Mouse (Mus musculus): ENCODE measurements at regions not wholly inside any gene's neighbourhood (a gene's known extent, or its start where the extent isn't known, plus 50 kb on each side); places are given as distances from the start of the nearest gene placed in this dataset.

DNA sequence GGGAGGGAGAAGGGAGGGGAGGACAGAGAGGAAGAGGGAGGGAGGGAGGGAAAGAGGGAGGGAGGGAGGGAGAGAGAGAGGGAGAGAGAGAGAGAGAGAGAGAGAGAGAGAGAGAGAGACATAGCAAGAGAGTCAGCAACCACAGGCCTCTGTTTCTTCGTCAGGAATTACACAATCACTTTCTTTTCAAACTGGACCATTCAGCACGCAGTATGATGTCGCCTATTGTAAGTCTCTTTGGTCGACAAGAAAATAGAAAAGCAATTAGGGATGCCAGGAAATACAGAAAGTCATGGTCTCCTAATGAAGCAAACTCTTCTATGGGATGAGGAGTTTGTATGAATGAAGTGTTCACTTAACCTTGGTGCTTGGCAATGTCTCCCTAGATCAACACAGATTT lies 73.1 kb downstream of the Tmem30b start:
- Histone ChIP-seq H3K27ac (replicated peaks) (no peak overlapping the region), H3K27me3 (peaks cover 5% of the 10 kb centered on the region; the same call in 1 of the 2 replicates), H3K4me1 (peaks cover 17% of the 10 kb centered on the region), H3K4me3 (replicated peaks) (no peak overlapping the region), H3K4me2 (replicated peaks) (no peak overlapping the region), H3K9ac (no peak overlapping the region), H3K36me3 (no peaks in the 10 kb centered on the region), H3K9me3 (replicated peaks) (no peaks in the 10 kb centered on the region)
- no peak for ATAC-seq (ENCODE audit: insufficient number of reproducible peaks, low FRiP score, low TSS enrichment, low read depth)
- WGBS: 62% methylated on average over 4 of the region's 4 CpGs

DNA sequence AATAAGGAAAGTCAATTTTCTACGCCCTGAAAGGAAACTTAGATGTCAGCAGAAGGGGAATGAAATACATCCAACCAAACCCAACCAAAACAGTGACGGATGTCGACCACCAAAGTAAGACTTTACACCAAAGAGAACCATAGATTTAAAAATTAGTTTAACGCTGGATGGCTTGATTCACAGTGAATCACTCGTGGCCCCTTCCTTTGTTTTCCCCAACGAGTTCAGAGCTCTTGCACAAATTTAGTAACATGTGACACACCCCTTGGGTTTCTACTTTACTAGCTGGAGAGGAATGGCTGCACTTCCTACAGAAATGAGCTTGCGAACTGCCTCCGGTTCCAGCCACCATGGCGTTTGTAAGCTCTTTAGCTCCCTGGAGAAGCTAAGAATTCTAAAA lies 74.2 kb downstream of the Tmem30b start:
- Histone ChIP-seq H3K36me3 (no peaks in the 10 kb centered on the region), H3K9me3 (replicated peaks) (no peaks in the 10 kb centered on the region), H3K4me3 (replicated peaks) (no peak overlapping the region), H3K9ac (no peak overlapping the region), H3K27me3 (no peaks in the 10 kb centered on the region; the same call in 1 of the 2 replicates), H3K4me2 (replicated peaks) (peak overlapping the region; percentile 28), H3K27ac (replicated peaks) (peak overlapping the region; percentile 53), H3K4me1 (peaks cover 19% of the 10 kb centered on the region)
- ATAC-seq (ENCODE audit: insufficient number of reproducible peaks, low FRiP score, low TSS enrichment, low read depth): no peak
- 47% methylated on average over 9 of the region's 9 CpGs for WGBS

DNA sequence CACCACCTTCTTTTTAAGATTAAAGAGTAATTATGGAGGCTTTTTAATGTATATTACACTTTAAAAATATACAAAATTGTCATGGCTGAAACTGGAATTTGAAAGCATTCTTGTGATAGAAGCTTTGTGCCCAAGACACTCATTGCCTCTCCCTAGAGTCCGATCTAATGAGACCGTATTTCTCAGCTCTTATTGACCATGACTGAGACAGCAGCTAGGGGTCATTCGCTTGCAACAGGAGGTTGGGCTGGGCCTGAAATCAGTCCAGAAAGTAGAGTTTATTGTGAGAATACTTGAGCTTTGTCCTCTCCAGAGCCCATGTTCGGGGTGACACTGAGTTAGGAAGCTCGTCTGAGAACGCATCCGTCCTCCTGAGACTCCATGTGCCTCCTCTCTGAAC lies 79.7 kb downstream of the Tmem30b start:
- Histone ChIP-seq H3K4me2 (replicated peaks) (no peak overlapping the region), H3K27me3 (no peaks in the 10 kb centered on the region), H3K9ac (no peak overlapping the region), H3K4me3 (replicated peaks) (no peak overlapping the region), H3K4me1 (peaks cover 16% of the 10 kb centered on the region), H3K27ac (replicated peaks) (0 out of 2 replicates have a peak overlapping the region, but pooled peaks have one; percentile 8), H3K9me3 (replicated peaks) (no peaks in the 10 kb centered on the region), H3K36me3 (no peaks in the 10 kb centered on the region)
- WGBS: 61% methylated on average over 7 of the region's 7 CpGs
- no peak for ATAC-seq (ENCODE audit: insufficient number of reproducible peaks, low FRiP score, low TSS enrichment, low read depth)

DNA sequence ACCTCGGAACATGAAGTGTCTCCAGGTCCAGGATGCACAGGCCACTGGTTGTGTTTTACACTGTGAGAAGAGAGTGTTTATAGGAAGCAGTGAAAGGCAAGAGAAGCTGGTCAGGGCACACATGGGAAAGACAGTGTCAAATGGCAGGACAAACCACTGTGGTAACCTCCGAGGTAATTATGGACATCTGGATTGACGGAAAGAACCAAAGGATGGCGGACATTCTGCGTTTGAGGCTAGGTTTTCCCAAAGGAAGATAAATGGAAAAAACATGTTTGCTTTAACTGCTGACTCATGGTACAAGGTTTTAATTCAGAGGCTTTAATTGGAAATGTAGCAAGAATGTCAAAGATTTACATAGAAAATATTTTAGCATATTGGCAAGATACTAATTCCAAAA lies 80.2 kb downstream of the Tmem30b start:
- H3K27me3 ChIP-seq: no peaks in the 10 kb centered on the region

DNA sequence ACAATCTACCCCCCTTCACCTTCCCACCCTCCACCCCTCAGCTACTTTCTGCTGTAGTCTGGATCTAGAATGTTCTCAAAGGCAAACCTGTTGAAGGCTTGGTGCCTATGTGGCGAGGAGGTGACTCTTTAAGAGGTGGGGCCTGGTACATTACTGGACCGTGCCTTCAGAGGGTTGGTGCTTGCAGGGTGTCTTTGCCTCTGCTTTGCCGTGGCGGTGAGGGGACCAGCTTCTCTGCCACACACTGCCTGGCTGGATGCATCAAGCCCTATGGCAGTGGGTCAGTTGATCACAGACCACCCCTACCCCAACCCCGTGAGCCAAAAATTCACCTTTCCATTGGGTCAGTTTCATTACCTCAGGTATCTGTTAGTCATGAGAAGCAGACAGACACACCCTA lies 81.9 kb downstream of the Tmem30b start:
- H3K4me2 ChIP-seq (replicated peaks): no peak overlapping the region
- H3K4me3 ChIP-seq (replicated peaks): no peak overlapping the region
- H3K27ac ChIP-seq (replicated peaks): no peak overlapping the region
- WGBS: 90% methylated on average over 5 of the region's 5 CpGs
- H3K9me3 ChIP-seq (replicated peaks): no peaks in the 10 kb centered on the region
- ATAC-seq (ENCODE audit: insufficient number of reproducible peaks, low FRiP score, low TSS enrichment, low read depth): no peak
- H3K36me3 ChIP-seq: no peaks in the 10 kb centered on the region
- peaks cover 25% of the 10 kb centered on the region for H3K4me1 ChIP-seq
- H3K27me3 ChIP-seq: no peaks in the 10 kb centered on the region
- H3K9ac ChIP-seq: no peak overlapping the region

More for the DNA sequence above, 80.2 kb downstream of the Tmem30b start:
- no peak for ATAC-seq (ENCODE audit: insufficient number of reproducible peaks, low FRiP score, low TSS enrichment, low read depth)
- peaks cover 16% of the 10 kb centered on the region for H3K4me1 ChIP-seq
- no peak overlapping the region for H3K4me3 ChIP-seq (replicated peaks)
- whole genome bisulfite sequencing: 43% methylated on average over 5 of the region's 5 CpGs
- no peak overlapping the region for H3K9ac ChIP-seq
- no peak overlapping the region for H3K4me2 ChIP-seq (replicated peaks)
- no peaks in the 10 kb centered on the region for H3K9me3 ChIP-seq (replicated peaks)
- H3K27ac ChIP-seq (replicated peaks): no peak overlapping the region
- no peaks in the 10 kb centered on the region for H3K36me3 ChIP-seq

DNA sequence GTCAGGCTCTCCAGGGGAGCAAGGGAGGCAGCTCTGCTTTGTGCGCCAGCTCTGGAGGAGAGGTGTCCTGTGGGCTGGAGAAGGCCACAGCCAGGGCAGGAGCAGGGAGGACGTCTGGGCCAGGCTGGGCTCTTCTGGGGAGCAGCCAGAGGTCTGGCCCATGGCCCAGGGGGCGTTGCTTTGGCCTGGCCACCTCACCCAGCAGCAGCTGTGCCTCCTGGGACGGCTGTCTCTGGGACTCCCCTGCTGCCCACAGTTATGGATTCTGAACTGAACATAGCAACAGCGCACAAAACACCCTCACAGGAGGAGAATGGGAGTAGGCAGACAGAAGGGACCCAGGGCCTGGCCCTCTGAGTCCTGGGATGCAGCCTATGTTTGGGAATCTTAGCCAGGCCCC lies 84.1 kb downstream of the Tmem30b start:
- Histone ChIP-seq H3K4me1 (peaks cover 22% of the 10 kb centered on the region), H3K9ac (no peak overlapping the region), H3K36me3 (no peaks in the 10 kb centered on the region), H3K27ac (replicated peaks) (peak overlapping the region; percentile 60; the same call in 1 of the 2 replicates), H3K4me3 (replicated peaks) (no peak overlapping the region), H3K27me3 (no peaks in the 10 kb centered on the region), H3K9me3 (replicated peaks) (no peaks in the 10 kb centered on the region), H3K4me2 (replicated peaks) (no peak overlapping the region)
- ATAC-seq (ENCODE audit: insufficient number of reproducible peaks, low FRiP score, low TSS enrichment, low read depth): peak; percentile 81
- 55% methylated on average over 5 of the region's 5 CpGs for WGBS

DNA sequence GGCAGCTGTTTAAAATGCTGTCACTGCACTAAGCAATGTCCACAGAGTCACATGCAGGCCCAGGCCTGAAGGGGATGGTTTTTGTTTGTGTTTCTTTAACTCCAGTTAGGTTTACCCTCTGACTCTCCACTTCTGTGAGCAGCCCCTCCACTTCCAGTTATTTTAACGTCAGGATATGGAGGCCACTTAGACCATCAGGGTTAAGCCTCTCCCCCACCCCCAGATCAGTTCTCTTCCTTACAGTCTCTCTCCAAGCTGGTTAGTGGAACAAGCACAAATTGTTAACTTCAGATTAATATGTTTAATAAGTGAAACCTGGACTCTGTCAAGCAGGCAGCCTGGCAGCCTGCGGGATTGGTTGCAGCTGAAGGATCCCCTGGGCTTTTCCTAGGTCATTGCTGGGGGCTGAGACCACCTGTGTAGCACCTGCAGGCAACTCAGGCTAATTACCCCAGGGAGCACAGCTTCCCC lies 85.9 kb downstream of the Tmem30b start:
- no peaks in the 10 kb centered on the region for H3K36me3 ChIP-seq
- no peak overlapping the region for H3K9ac ChIP-seq
- 11% methylated on average over 2 of the region's 2 CpGs for WGBS
- no peak overlapping the region for H3K4me3 ChIP-seq (replicated peaks)
- 0 out of 2 replicates have a peak overlapping the region, but pooled peaks have one; percentile 22 for H3K27ac ChIP-seq (replicated peaks)
- H3K4me2 ChIP-seq (replicated peaks): no peak overlapping the region
- ATAC-seq (ENCODE audit: insufficient number of reproducible peaks, low FRiP score, low TSS enrichment, low read depth): 0 out of 2 replicates have a peak, but pooled peaks have one; percentile 39
- no peaks in the 10 kb centered on the region for H3K9me3 ChIP-seq (replicated peaks)
- no peaks in the 10 kb centered on the region for H3K27me3 ChIP-seq
- peaks cover 15% of the 10 kb centered on the region for H3K4me1 ChIP-seq

DNA sequence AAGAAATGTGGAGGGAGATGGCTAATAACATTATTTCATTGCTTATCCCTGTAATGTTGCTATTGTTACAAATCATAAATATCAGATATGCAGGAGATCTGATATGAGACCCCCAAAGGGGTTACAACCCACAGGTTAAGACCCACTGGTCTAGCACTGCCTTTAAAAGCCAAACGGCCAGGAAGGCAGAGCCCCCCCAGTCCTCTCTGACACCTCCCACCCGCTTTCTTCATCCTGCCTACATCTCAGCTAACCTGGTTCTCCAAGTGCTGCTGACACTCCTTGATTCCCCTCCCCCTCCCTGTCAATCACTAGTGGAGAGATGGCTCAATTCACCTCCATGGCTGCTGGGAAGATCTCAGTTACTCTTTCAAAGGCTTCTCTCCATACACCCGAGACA lies 94.9 kb downstream of the Tmem30b start:
- H3K27me3 ChIP-seq: no peaks in the 10 kb centered on the region
- ATAC-seq (ENCODE audit: insufficient number of reproducible peaks, low FRiP score, low TSS enrichment, low read depth): no peak
- WGBS: 68% methylated on average over 3 of the region's 3 CpGs
- H3K27ac ChIP-seq (replicated peaks): no peak overlapping the region
- peaks cover 26% of the 10 kb centered on the region for H3K4me1 ChIP-seq
- H3K4me3 ChIP-seq (replicated peaks): no peak overlapping the region
- no peaks in the 10 kb centered on the region for H3K9me3 ChIP-seq (replicated peaks)
- H3K4me2 ChIP-seq (replicated peaks): no peak overlapping the region
- H3K9ac ChIP-seq: no peak overlapping the region
- no peaks in the 10 kb centered on the region for H3K36me3 ChIP-seq

DNA sequence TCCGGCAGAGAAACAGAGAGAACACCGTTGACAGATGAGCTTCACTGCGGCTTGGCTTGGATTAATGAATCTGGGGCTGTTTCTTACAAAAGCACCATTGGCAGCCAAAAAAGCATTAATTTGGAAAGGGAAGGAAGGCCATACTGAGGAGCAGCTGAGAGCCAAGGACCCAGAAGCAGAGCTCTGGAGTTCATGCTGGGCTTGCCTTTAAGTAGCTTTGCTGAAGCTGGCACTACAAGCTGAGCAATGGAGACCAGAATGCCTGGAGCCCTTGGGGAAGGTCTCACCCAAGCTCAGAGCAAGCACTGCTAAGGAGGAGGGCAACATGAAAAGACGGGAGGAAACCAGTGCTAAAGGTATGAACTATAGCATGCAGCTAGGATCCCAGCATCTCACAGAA lies 95.7 kb downstream of the Tmem30b start:
- Histone ChIP-seq H3K4me1 (peaks cover 33% of the 10 kb centered on the region), H3K27ac (replicated peaks) (no peak overlapping the region), H3K4me3 (replicated peaks) (no peak overlapping the region), H3K9me3 (replicated peaks) (no peaks in the 10 kb centered on the region), H3K9ac (no peak overlapping the region), H3K36me3 (no peaks in the 10 kb centered on the region), H3K4me2 (replicated peaks) (no peak overlapping the region), H3K27me3 (no peaks in the 10 kb centered on the region)
- ATAC-seq (ENCODE audit: insufficient number of reproducible peaks, low FRiP score, low TSS enrichment, low read depth): no peak
- 67% methylated on average over 4 of the region's 4 CpGs for WGBS

DNA sequence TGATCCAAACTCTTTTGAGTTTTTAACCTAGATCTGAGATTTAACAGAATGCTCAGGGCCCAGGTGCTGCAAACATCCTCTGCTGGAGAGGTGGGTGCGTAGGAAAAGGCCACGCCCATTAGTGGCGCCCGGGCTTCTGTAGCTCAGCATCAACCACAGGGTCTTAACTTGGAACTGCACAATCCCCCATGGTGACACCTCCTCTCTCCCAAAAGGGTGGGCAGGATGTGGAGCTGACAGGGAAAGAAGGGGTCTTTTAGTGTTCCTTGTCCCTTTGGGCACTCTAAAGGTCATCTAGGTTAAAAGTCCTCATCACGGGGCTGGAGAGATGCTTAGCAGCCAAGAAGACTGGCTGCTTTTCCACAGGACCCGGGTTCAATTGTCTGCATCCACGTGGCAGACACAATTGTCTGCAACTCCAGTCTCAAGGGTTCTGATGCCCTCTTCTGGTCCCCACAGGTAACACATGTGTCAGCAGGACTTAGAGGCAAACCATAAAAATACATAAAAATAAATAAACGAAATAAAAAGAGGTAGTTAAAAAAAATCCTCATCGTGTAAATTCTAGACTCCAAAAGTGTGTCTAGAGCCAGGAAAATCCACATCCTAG lies 96.2 kb downstream of the Tmem30b start:
- Histone ChIP-seq H3K4me3 (replicated peaks) (no peak overlapping the region), H3K9ac (no peak overlapping the region), H3K27me3 (no peaks in the 10 kb centered on the region), H3K4me2 (replicated peaks) (no peak overlapping the region), H3K27ac (replicated peaks) (0 out of 2 replicates have a peak overlapping the region, but pooled peaks have one; percentile 63), H3K4me1 (peaks cover 39% of the 10 kb centered on the region), H3K36me3 (no peaks in the 10 kb centered on the region), H3K9me3 (replicated peaks) (no peaks in the 10 kb centered on the region)
- WGBS: 55% methylated on average over 9 of the region's 9 CpGs
- no peak for ATAC-seq (ENCODE audit: insufficient number of reproducible peaks, low FRiP score, low TSS enrichment, low read depth)

DNA sequence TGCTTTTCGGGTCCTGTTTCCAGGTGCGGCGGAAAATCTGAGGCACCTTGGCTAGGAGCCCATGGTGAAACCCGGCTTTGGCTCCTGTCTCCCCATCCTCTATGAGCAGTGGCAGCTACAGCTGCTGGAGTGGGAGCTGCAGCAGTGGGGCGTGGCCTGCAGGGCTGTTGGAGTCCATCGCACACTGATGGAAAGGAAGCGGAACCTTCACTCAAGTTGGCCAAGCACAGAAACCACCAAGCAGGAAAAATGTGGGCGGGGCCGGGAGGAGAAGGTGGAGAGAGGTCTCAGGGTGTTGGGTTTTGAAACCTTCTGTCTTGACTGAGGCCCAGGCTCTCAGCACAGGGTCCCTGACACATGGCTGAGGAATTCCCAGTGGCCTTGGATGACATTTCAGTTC lies 97.1 kb downstream of the Tmem30b start:
- 47% methylated on average over 9 of the region's 9 CpGs for WGBS
- H3K36me3 ChIP-seq: no peaks in the 10 kb centered on the region
- H3K9me3 ChIP-seq (replicated peaks): no peaks in the 10 kb centered on the region
- H3K4me2 ChIP-seq (replicated peaks): peak overlapping the region; percentile 22; the same call in 1 of the 2 replicates
- H3K9ac ChIP-seq: no peak overlapping the region
- no peak overlapping the region for H3K4me3 ChIP-seq (replicated peaks)
- peak; percentile 83 for ATAC-seq (ENCODE audit: insufficient number of reproducible peaks, low FRiP score, low TSS enrichment, low read depth)
- H3K27me3 ChIP-seq: no peaks in the 10 kb centered on the region
- peaks cover 40% of the 10 kb centered on the region for H3K4me1 ChIP-seq
- peak overlapping the region; percentile 63 for H3K27ac ChIP-seq (replicated peaks)
